In genomic region chr13:55211221-55212010, GRCm38 (mm10) we compare ENCODE assay signal across 8 mouse cellular contexts. TPM values are rescaled to one million over a fixed set of nuclear protein-coding genes. Genes with fewer than 3 reads are reported as not detected.
DNase-seq lines count a peak whose midpoint lies in the region; ATAC-seq and TF ChIP-seq lines count a peak whose summit lies in the region.

No protein-coding gene starts in this region.

- H3K27me3 ChIP-seq in neural tube, embryonic 11.5 days (ENCODE audit: control insufficient read depth, insufficient read depth, low read length), result no peaks in the 10 kb centered on the region
- no peaks in the 10 kb centered on the region for H3K27me3 ChIP-seq in embryonic facial prominence, embryonic 15.5 days
- H3K27me3 ChIP-seq in limb, embryonic 14.5 days (ENCODE audit: control insufficient read depth, insufficient read depth, low read length), result no peaks in the 10 kb centered on the region
- no peaks in the 10 kb centered on the region for H3K27me3 ChIP-seq in midbrain, postnatal 0 days (ENCODE audit: insufficient read depth, low read length)

- H3K36me3 ChIP-seq in neural tube, embryonic 11.5 days (ENCODE audit: control insufficient read depth, insufficient read depth, low read length), result peaks cover 2% of the 10 kb centered on the region; the same call in 1 of the 2 replicates
- H3K36me3 ChIP-seq in embryonic facial prominence, embryonic 15.5 days, result peaks cover 21% of the 10 kb centered on the region; the same call in 1 of the 2 replicates
- H3K36me3 ChIP-seq in limb, embryonic 14.5 days (ENCODE audit: control insufficient read depth, insufficient read depth, low read length), result peaks cover 32% of the 10 kb centered on the region
- H3K36me3 ChIP-seq in midbrain, postnatal 0 days (ENCODE audit: insufficient read depth, low read length), result 0 out of 2 replicates have a peak, but pooled peaks cover 2% of the 10 kb centered on the region

- no peaks in the 10 kb centered on the region for H3K9me3 ChIP-seq in neural tube, embryonic 11.5 days (ENCODE audit: control insufficient read depth, low read length)
- no peaks in the 10 kb centered on the region for H3K9me3 ChIP-seq in embryonic facial prominence, embryonic 15.5 days (replicated peaks)
- H3K9me3 ChIP-seq in limb, embryonic 14.5 days (ENCODE audit: control insufficient read depth, low read length), result no peaks in the 10 kb centered on the region
- H3K9me3 ChIP-seq in midbrain, postnatal 0 days (ENCODE audit: low read length), result no peaks in the 10 kb centered on the region

- peak overlapping the region; percentile 56 for H3K4me3 ChIP-seq in neural tube, embryonic 11.5 days (ENCODE audit: low read depth, low read length)
- H3K4me3 ChIP-seq in embryonic facial prominence, embryonic 15.5 days (replicated peaks), result peak overlapping the region; percentile 60
- peak overlapping the region; percentile 54 for H3K4me3 ChIP-seq in limb, embryonic 14.5 days (replicated peaks; ENCODE audit: low read length)
- peak overlapping the region; percentile 74 for H3K4me3 ChIP-seq in midbrain, postnatal 0 days (ENCODE audit: low read depth, low read length)

- peak overlapping the region; percentile 98 for H3K9ac ChIP-seq in neural tube, embryonic 11.5 days (ENCODE audit: low read length)
- peak overlapping the region; percentile 80 for H3K9ac ChIP-seq in embryonic facial prominence, embryonic 15.5 days
- H3K9ac ChIP-seq in limb, embryonic 14.5 days (ENCODE audit: low read depth, low read length, severe bottlenecking), result peak overlapping the region; percentile 95
- peak overlapping the region; percentile 91 for H3K9ac ChIP-seq in midbrain, postnatal 0 days (replicated peaks; ENCODE audit: low read length, poor library complexity, severe bottlenecking)

- peak; percentile 97 for DNase-seq in neural tube, embryonic 11.5 days (ENCODE audit: low spot score)
- no peak for DNase-seq in neural tube, embryonic 10.5 days (ENCODE audit: extremely low spot score, low spot score)
- DNase-seq in heart, adult 9 months (ENCODE audit: low spot score in 2 of 2), result peak; percentile 87 to 89
- DNase-seq in kidney, adult 9 months, result peak; percentile 86
- DNase-seq in limb, embryonic 14.5 days (ENCODE audit: low spot score), result peak; percentile 90
- DNase-seq in midbrain, postnatal 0 days (ENCODE audit: low spot score), result peak; percentile 94
- DNase-seq in spleen, postnatal 36 days (ENCODE audit: low spot score in 2 of 2), result peak; percentile 89 to 91

- peak overlapping the region; percentile 91 for H3K4me2 ChIP-seq in neural tube, embryonic 11.5 days (ENCODE audit: low read depth)
- peak overlapping the region; percentile 84 for H3K4me2 ChIP-seq in embryonic facial prominence, embryonic 15.5 days (replicated peaks)
- peak overlapping the region; percentile 93 for H3K4me2 ChIP-seq in limb, embryonic 14.5 days (replicated peaks; ENCODE audit: low read depth, low read length, severe bottlenecking)
- H3K4me2 ChIP-seq in midbrain, postnatal 0 days (ENCODE audit: low read depth, low read length, poor library complexity, severe bottlenecking), result peak overlapping the region; percentile 82

- TF ChIP-seq POLR2A in limb, embryonic 14.5 days (IDR thresholded peaks at IDR 0.05; ENCODE audit: borderline replicate concordance, extremely low read depth, insufficient read depth, insufficient read length), result no peak

- ATAC-seq in neural tube, embryonic 11.5 days (ENCODE audit: insufficient read depth, low FRiP score, low TSS enrichment), result peak; percentile 79
- ATAC-seq in embryonic facial prominence, embryonic 15.5 days (ENCODE audit: insufficient number of reproducible peaks, low FRiP score, low TSS enrichment, low read depth), result peak; percentile 85
- peak; percentile 80 for ATAC-seq in limb, embryonic 14.5 days (ENCODE audit: low FRiP score, low read depth)
- ATAC-seq in midbrain, postnatal 0 days (ENCODE audit: low FRiP score), result peak; percentile 76

- WGBS in neural tube, embryonic 11.5 days, result 0% methylated on average over 22 of the region's 93 CpGs
- WGBS in embryonic facial prominence, embryonic 15.5 days, result 0% methylated on average over 30 of the region's 93 CpGs
- WGBS in limb, embryonic 14.5 days, result 0% methylated on average over 16 of the region's 93 CpGs
- under 1% methylated on average over 30 of the region's 93 CpGs for WGBS in midbrain, postnatal 0 days

- peak overlapping the region; percentile 98 for H3K27ac ChIP-seq in neural tube, embryonic 11.5 days (ENCODE audit: low read depth, low read length)
- H3K27ac ChIP-seq in embryonic facial prominence, embryonic 15.5 days (replicated peaks), result peak overlapping the region; percentile 98
- peak overlapping the region; percentile 99 for H3K27ac ChIP-seq in limb, embryonic 14.5 days (replicated peaks; ENCODE audit: low read depth, low read length)
- H3K27ac ChIP-seq in midbrain, postnatal 0 days (ENCODE audit: low read depth, low read length), result peak overlapping the region; percentile 88

- H3K4me1 ChIP-seq in neural tube, embryonic 11.5 days (ENCODE audit: control insufficient read depth, insufficient read depth, low read length), result peaks cover 44% of the 10 kb centered on the region
- H3K4me1 ChIP-seq in embryonic facial prominence, embryonic 15.5 days, result peaks cover 51% of the 10 kb centered on the region
- H3K4me1 ChIP-seq in limb, embryonic 14.5 days (ENCODE audit: control insufficient read depth, insufficient read depth, low read length), result peaks cover 40% of the 10 kb centered on the region
- peaks cover 25% of the 10 kb centered on the region for H3K4me1 ChIP-seq in midbrain, postnatal 0 days (ENCODE audit: insufficient read depth, low read length)

- TF ChIP-seq CTCF in midbrain, postnatal 0 days (IDR thresholded peaks at IDR 0.05), result no peak

RNA-seq across cellular contexts. Expression of gene Nsd1, which starts 1.8 kb away (rescaled TPM):
- polyA plus RNA-seq in neural tube, embryonic 11.5 days (2014; fragmentation: Nextera tagmentation; extraction: Ambion mirVana), result 68.2 and 69.8 TPM in 2 replicates
- 54.0 and 56.0 TPM in 2 replicates for polyA plus RNA-seq in embryonic facial prominence, embryonic 15.5 days (2015; fragmentation: Nextera tagmentation; extraction: Ambion mirVana)
- 40.0 and 41.6 TPM in 2 replicates for polyA plus RNA-seq in limb, embryonic 14.5 days (2012; rRNA removed)
- 65.8 and 66.5 TPM in 2 replicates for polyA plus RNA-seq in limb, embryonic 14.5 days (2014; fragmentation: Nextera tagmentation; extraction: Ambion mirVana)
- total RNA-seq in midbrain, postnatal 0 days (2014; rRNA removed), result 103 and 111 TPM in 2 replicates
- 47.0 and 56.2 TPM in 2 replicates for polyA plus RNA-seq in midbrain, postnatal 0 days (2015; fragmentation: Nextera tagmentation; extraction: Ambion mirVana)

RNA-seq across cellular contexts. Expression of gene Fgfr4, which starts 59.0 kb away (rescaled TPM):
- polyA plus RNA-seq in neural tube, embryonic 11.5 days (2014; fragmentation: Nextera tagmentation; extraction: Ambion mirVana), result 3.0 and 3.2 TPM in 2 replicates
- 12.7 and 14.6 TPM in 2 replicates for polyA plus RNA-seq in embryonic facial prominence, embryonic 15.5 days (2015; fragmentation: Nextera tagmentation; extraction: Ambion mirVana)
- 38.9 and 47.4 TPM in 2 replicates for polyA plus RNA-seq in limb, embryonic 14.5 days (2012; rRNA removed)
- 10.9 and 12.1 TPM in 2 replicates for polyA plus RNA-seq in limb, embryonic 14.5 days (2014; fragmentation: Nextera tagmentation; extraction: Ambion mirVana)
- 0.44 and 0.61 TPM in 2 replicates for total RNA-seq in midbrain, postnatal 0 days (2014; rRNA removed)
- 0.52 and 0.63 TPM in 2 replicates for polyA plus RNA-seq in midbrain, postnatal 0 days (2015; fragmentation: Nextera tagmentation; extraction: Ambion mirVana)
